In genomic region chr5:33193567-33193966, GRCm38 (mm10) we compare ENCODE assay signal across 23 mouse cellular contexts. TPM values are rescaled to one million over a fixed set of nuclear protein-coding genes. Genes with fewer than 3 reads are reported as not detected.
DNase-seq lines count a peak whose midpoint lies in the region; ATAC-seq and TF ChIP-seq lines count a peak whose summit lies in the region.
"Had no signal": no experiment of that assay in that cellular context is flagged by ENCODE, and none has a peak within 500 bp of the region (broad histone marks: within the 10 kb centered on the region; RNA-seq: fewer than 3 reads in every experiment).

No protein-coding gene starts in this region.

- H3K9me3 ChIP-seq in heart, embryonic 12.5 days (replicated peaks): no peaks in the 10 kb centered on the region
- H3K9me3 ChIP-seq in lung, postnatal 0 days (ENCODE audit: low read length): no peaks in the 10 kb centered on the region
- H3K9me3 ChIP-seq in liver, embryonic 15.5 days (replicated peaks): no peaks in the 10 kb centered on the region
- H3K9me3 ChIP-seq: embryonic facial prominence, embryonic 10.5 days; limb, embryonic 13.5 days had no signal

- no peak for TF ChIP-seq CTCF in heart, adult 2 months (IDR thresholded peaks at IDR 0.05)
- no peak for TF ChIP-seq CTCF in lung, postnatal 0 days (IDR thresholded peaks at IDR 0.05)

- peaks cover 33% of the 10 kb centered on the region for H3K4me1 ChIP-seq in heart, embryonic 12.5 days (replicated peaks)
- no peaks in the 10 kb centered on the region; the same call in 1 of the 2 replicates for H3K4me1 ChIP-seq in heart, adult 2 months (ENCODE audit: control insufficient read depth, insufficient read depth, low read length)
- no peaks in the 10 kb centered on the region for H3K4me1 ChIP-seq in lung, postnatal 0 days (ENCODE audit: insufficient read depth, low read depth, low read length)
- H3K4me1 ChIP-seq in liver, embryonic 15.5 days (replicated peaks): peaks cover 6% of the 10 kb centered on the region
- H3K4me1 ChIP-seq: limb, embryonic 13.5 days had no signal

- no peak overlapping the region for H3K9ac ChIP-seq in heart, embryonic 12.5 days
- H3K9ac ChIP-seq in heart, adult 2 months (ENCODE audit: low read depth, low read length): no peak overlapping the region
- H3K9ac ChIP-seq in lung, postnatal 0 days (replicated peaks; ENCODE audit: low read depth): no peak overlapping the region
- no peak overlapping the region for H3K9ac ChIP-seq in liver, embryonic 15.5 days
- H3K9ac ChIP-seq: limb, embryonic 13.5 days had no signal

- no peak overlapping the region for H3K4me3 ChIP-seq in heart, embryonic 12.5 days
- H3K4me3 ChIP-seq in heart, adult 2 months: no peak overlapping the region
- no peak overlapping the region for H3K4me3 ChIP-seq in lung, postnatal 0 days (ENCODE audit: low read depth, low read length)
- no peak overlapping the region for H3K4me3 ChIP-seq in liver, embryonic 15.5 days (replicated peaks)
- H3K4me3 ChIP-seq: embryonic facial prominence, embryonic 10.5 days; limb, embryonic 13.5 days had no signal

- H3K27me3 ChIP-seq in heart, embryonic 12.5 days (replicated peaks): no peaks in the 10 kb centered on the region
- H3K27me3 ChIP-seq in heart, adult 2 months (ENCODE audit: control insufficient read depth, insufficient read depth, low read length): no peaks in the 10 kb centered on the region
- no peaks in the 10 kb centered on the region for H3K27me3 ChIP-seq in lung, postnatal 0 days (replicated peaks; ENCODE audit: insufficient read depth, low read length)
- H3K27me3 ChIP-seq in liver, embryonic 15.5 days: no peaks in the 10 kb centered on the region; the same call in none of the 2 replicates

- no peaks in the 10 kb centered on the region for H3K79me2 ChIP-seq in heart, adult 2 months (replicated peaks; ENCODE audit: control insufficient read depth, insufficient read depth, low read length)

- no peak overlapping the region for H3K27ac ChIP-seq in heart, embryonic 12.5 days (ENCODE audit: poor library complexity, severe bottlenecking)
- no peak overlapping the region for H3K27ac ChIP-seq in heart, adult 2 months
- no peak overlapping the region for H3K27ac ChIP-seq in lung, postnatal 0 days (ENCODE audit: low read length)
- no peak overlapping the region for H3K27ac ChIP-seq in liver, embryonic 15.5 days (replicated peaks)
- H3K27ac ChIP-seq: embryonic facial prominence, embryonic 10.5 days; hindbrain, postnatal 0 days; limb, embryonic 13.5 days had no signal

- H3K36me3 ChIP-seq in heart, embryonic 12.5 days: no peaks in the 10 kb centered on the region
- H3K36me3 ChIP-seq in heart, adult 2 months (ENCODE audit: control insufficient read depth, insufficient read depth, low read length): no peaks in the 10 kb centered on the region
- no peaks in the 10 kb centered on the region for H3K36me3 ChIP-seq in lung, postnatal 0 days (ENCODE audit: insufficient read depth, low read length)
- no peaks in the 10 kb centered on the region for H3K36me3 ChIP-seq in liver, embryonic 15.5 days (replicated peaks)
- H3K36me3 ChIP-seq: embryonic facial prominence, embryonic 10.5 days; limb, embryonic 13.5 days had no signal

- peak; percentile 29; the same call in 1 of the 2 replicates for ATAC-seq in heart, embryonic 12.5 days (ENCODE audit: insufficient number of reproducible peaks, low FRiP score)
- peak; percentile 30; the same call in 1 of the 2 replicates for ATAC-seq in lung, postnatal 0 days
- peak; percentile 34; the same call in 1 of the 2 replicates for ATAC-seq in liver, embryonic 15.5 days (ENCODE audit: insufficient read depth)
- ATAC-seq: forebrain, embryonic 14.5 days; hindbrain, postnatal 0 days had no signal

- TF ChIP-seq EP300 in heart, adult 2 months (IDR thresholded peaks at IDR 0.05; ENCODE audit: insufficient read depth, low read depth, low read length): no peak
- TF ChIP-seq EP300 in lung, postnatal 0 days (IDR thresholded peaks at IDR 0.05): no peak

- 6% methylated on average over 7 of the region's 7 CpGs for WGBS in heart, embryonic 12.5 days
- WGBS in heart, adult 2 months: 12% methylated on average over 7 of the region's 7 CpGs
- 4% methylated on average over 7 of the region's 7 CpGs for WGBS in lung, postnatal 0 days
- WGBS in liver, embryonic 15.5 days (ENCODE audit: insufficient replicate concordance): 7% methylated on average over 7 of the region's 7 CpGs

- no peak for TF ChIP-seq POLR2A in heart, adult 2 months (IDR thresholded peaks at IDR 0.05; ENCODE audit: insufficient read depth, low read depth, low read length)

- peak overlapping the region; percentile 39 for H3K4me2 ChIP-seq in heart, embryonic 12.5 days
- no peak overlapping the region for H3K4me2 ChIP-seq in lung, postnatal 0 days (replicated peaks; ENCODE audit: low read depth, low read length)
- H3K4me2 ChIP-seq in liver, embryonic 15.5 days: no peak overlapping the region
- H3K4me2 ChIP-seq: limb, embryonic 13.5 days had no signal

- intact Hi-C loops in heart, adult 2 months (cut with DNase I): no loop called here

- no peak for DNase-seq in heart, adult 2 months
- DNase-seq in lung, postnatal 0 days (ENCODE audit: low spot score): no peak
- no peak for DNase-seq in lung, postnatal 14 days
- peak; percentile 37 for DNase-seq in MN1 (ENCODE audit: low spot score)
- DNase-seq in gastrocnemius, postnatal 10 days: no peak
- no peak for DNase-seq in kidney, adult 9 months
- DNase-seq: adrenal gland, adult 2 months; cerebellum, adult 11-12 months; cerebellum, postnatal 36 days; kidney, adult 18-20 months; kidney, postnatal 36 days; layer of hippocampus, adult 9-11 months; retina, postnatal 1 day; right cerebral cortex, postnatal 4 days; thymus, postnatal 36 days had no signal

RNA-seq across cellular contexts. Expression of gene Spon2, which starts 24.7 kb away (rescaled TPM):
- polyA plus RNA-seq in heart, embryonic 12.5 days (2016; fragmentation: Nextera tagmentation; extraction: Ambion mirVana): 75.6 and 76.5 TPM in 2 replicates
- 10 to 100 TPM in 1 of 2 experiments, 1 to 10 TPM in 1; 2.6 to 13.7 TPM for total RNA-seq in heart, adult 2 months (2021)
- polyA plus RNA-seq in heart, adult 2 months (2012; rRNA removed): 13.8 and 28.5 TPM in 2 replicates
- 89.5 and 111 TPM in 2 replicates for polyA plus RNA-seq in lung, postnatal 0 days (2015; fragmentation: Nextera tagmentation; extraction: Ambion mirVana)
- 19.5 and 22.9 TPM in 2 replicates for polyA plus RNA-seq in liver, embryonic 15.5 days (2015; fragmentation: Nextera tagmentation; extraction: Ambion mirVana)
- total RNA-seq in gastrocnemius, postnatal 10 days (2021): 10 to 100 TPM; 10.7 to 19.1 TPM
- total RNA-seq: granulocyte monocyte progenitor cell, adult 5-6 weeks; neutrophil, adult 5-6 weeks had no signal
